Mouse (Mus musculus) lung, postnatal 0 days (tissue): ENCODE data around the gene 9330161L09Rik.

Source experiments
- CTCF ChIP-seq: IDR thresholded peaks from 2 replicates; pipeline ENCODE4 v1.5.1; 2016; ENCODE audit warnings: antibody characterized with exemption, mild to moderate bottlenecking
- EP300 ChIP-seq: IDR thresholded peaks from 2 replicates; pipeline ENCODE4 v1.6.1; 2016; ENCODE audit warnings: antibody characterized with exemption, mild to moderate bottlenecking, control low read depth

- TF ChIP-seq CTCF: no peak
- no peak for TF ChIP-seq EP300
These were observed 31.5 kb downstream of the 9330161L09Rik start for GRCm38 (mm10) chr12:103376124-103376523.
